Mouse (Mus musculus) heart, adult 2 months (tissue): ENCODE results near the gene Sprr2j-ps.

Experiments
- CTCF ChIP-seq: fragments of 200-600 bp; IDR thresholded peaks from 2 replicates; pipeline ENCODE4 v1.8.1; 2022; ENCODE audit warnings: antibody characterized with exemption, mild to moderate bottlenecking, moderate library complexity
- EP300 ChIP-seq: fragments of 200-500 bp; IDR thresholded peaks from 2 replicates; pipeline ENCODE4 v1.6.1; 2011; ENCODE audit warnings: low read depth, low read length, control low read depth; ENCODE audit not compliant: insufficient read depth
- POLR2A ChIP-seq: fragments of 200-500 bp; IDR thresholded peaks from 2 replicates; pipeline ENCODE4 v1.6.1; 2011; ENCODE audit warnings: mild to moderate bottlenecking, low read depth, low read length, control low read depth; ENCODE audit not compliant: insufficient read depth

DNA sequence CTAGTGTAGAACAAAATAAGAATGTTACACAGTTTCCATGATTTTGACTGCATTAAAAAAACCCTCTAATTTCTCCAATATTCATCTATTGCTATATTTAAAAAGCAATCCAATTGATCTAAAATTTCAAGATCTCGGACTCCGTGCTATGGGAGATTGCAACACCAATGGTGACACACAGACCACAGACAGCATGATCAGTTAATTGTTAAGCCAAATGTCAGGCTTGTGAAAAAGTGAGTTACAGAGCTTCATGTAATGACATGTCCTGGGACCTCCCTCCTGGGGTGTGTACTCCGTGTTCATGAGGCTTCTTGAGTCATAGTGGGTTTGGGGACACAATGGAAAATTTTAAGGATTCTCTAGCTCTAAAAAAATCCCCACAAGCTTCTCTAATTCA is 22.3 kb downstream of the Sprr2j-ps start:
- TF ChIP-seq CTCF (no peak), POLR2A (no peak), EP300 (no peak)
